Mouse (Mus musculus) neural tube, embryonic 14.5 days (tissue): ENCODE measurements at regions not wholly inside any gene's neighbourhood (a gene's known extent, or its start where the extent isn't known, plus 50 kb on each side); places are given as distances from the start of the nearest gene placed in this dataset.

ENCODE experiments used
- ATAC-seq: fragments of 200-750 bp; cut with Nextera tagmentation; 2 replicates; pipeline ENCODE4 v1.8.0; 2017; ENCODE audit warnings: low read depth, mild to moderate bottlenecking, moderate TSS enrichment, moderate library complexity
- H3K27ac ChIP-seq: fragments of 300-500 bp; sonication (generic); 2 replicates; pipeline ENCODE4 v1.5.1; 2014; ENCODE audit warnings: low read depth, mild to moderate bottlenecking, control low read depth, low read length, moderate library complexity, mixed read lengths
- H3K27me3 ChIP-seq: fragments of 300-500 bp; sonication (generic); 2 replicates; pipeline ENCODE4 v1.6.1; 2014; ENCODE audit warnings: low read length; ENCODE audit not compliant: control insufficient read depth, insufficient read depth
- H3K36me3 ChIP-seq: fragments of 300-500 bp; sonication (generic); 2 replicates; pipeline ENCODE4 v1.6.1; 2014; ENCODE audit warnings: low read length, mixed read lengths; ENCODE audit not compliant: control insufficient read depth, insufficient read depth
- H3K4me1 ChIP-seq: fragments of 300-500 bp; sonication (generic); 2 replicates; pipeline ENCODE4 v1.6.1; 2014; ENCODE audit warnings: low read length; ENCODE audit not compliant: control insufficient read depth, insufficient read depth
- H3K4me2 ChIP-seq: fragments of 300-500 bp; sonication (generic); 2 replicates; pipeline ENCODE4 v1.6.1; 2014; ENCODE audit warnings: mild to moderate bottlenecking, low read depth, low read length, control low read depth
- H3K4me3 ChIP-seq: fragments of 300-500 bp; sonication (generic); 2 replicates; pipeline ENCODE4 v1.5.1; 2014; ENCODE audit warnings: low read depth, low read length, control low read depth, mixed read lengths
- H3K9ac ChIP-seq: fragments of 300-500 bp; sonication (generic); replicated peaks from 2 replicates; pipeline ENCODE4 v1.6.1; 2014; ENCODE audit warnings: low read depth, mild to moderate bottlenecking, control low read depth, low read length, mixed read lengths
- H3K9me3 ChIP-seq: fragments of 300-500 bp; sonication (generic); 2 replicates; pipeline ENCODE4 v1.6.1; 2016; ENCODE audit warnings: low read length; ENCODE audit not compliant: control insufficient read depth
- WGBS: fragments of 180-500 bp; shearing (Covaris S2); extraction: QIAGEN DNeasy Blood & Tissue Kit; methylation state at CpG from one replicate; pipeline ENCODE4 v1.1.7; 2014; 5-methylcytosine and 5-hydroxymethylcytosine counted together

- no peaks in the 10 kb centered on the region for H3K9me3 ChIP-seq
- H3K27ac ChIP-seq = no peak overlapping the region
- no peak overlapping the region for H3K4me3 ChIP-seq
- H3K4me2 ChIP-seq = no peak overlapping the region
- WGBS = 86% methylated on average over 2 of the region's 2 CpGs
- H3K36me3 ChIP-seq = no peaks in the 10 kb centered on the region
- no peak overlapping the region for H3K9ac ChIP-seq
- no peak for ATAC-seq
- no peaks in the 10 kb centered on the region for H3K4me1 ChIP-seq
- no peaks in the 10 kb centered on the region for H3K27me3 ChIP-seq
Observed at GRCm38 (mm10) chr1:159398643-159399042, 124.9 kb upstream of the Tnr start.

GRCm38 (mm10) chr1:159406317-159406716 lies 117.3 kb upstream of the Tnr start:
- Histone ChIP-seq H3K4me3 (no peak overlapping the region), H3K27ac (no peak overlapping the region), H3K27me3 (no peaks in the 10 kb centered on the region), H3K36me3 (no peaks in the 10 kb centered on the region), H3K9me3 (no peaks in the 10 kb centered on the region), H3K4me2 (no peak overlapping the region), H3K4me1 (no peaks in the 10 kb centered on the region), H3K9ac (no peak overlapping the region)
- 78% methylated on average over 7 of the region's 7 CpGs for WGBS
- ATAC-seq = no peak

- no peaks in the 10 kb centered on the region for H3K36me3 ChIP-seq
Observed at GRCm38 (mm10) chr1:159406781-159407180, 116.8 kb upstream of the Tnr start.

GRCm38 (mm10) chr1:159413374-159413773 lies 110.2 kb upstream of the Tnr start:
- H3K27ac ChIP-seq = 0 out of 2 replicates have a peak overlapping the region, but pooled peaks have one; percentile 52
- no peak overlapping the region for H3K4me3 ChIP-seq
- no peak overlapping the region for H3K9ac ChIP-seq
- no peaks in the 10 kb centered on the region for H3K4me1 ChIP-seq
- no peaks in the 10 kb centered on the region for H3K27me3 ChIP-seq
- no peaks in the 10 kb centered on the region for H3K9me3 ChIP-seq
- peak; percentile 66; the same call in 1 of the 2 replicates for ATAC-seq
- WGBS = 19% methylated on average over 5 of the region's 5 CpGs
- H3K36me3 ChIP-seq = no peaks in the 10 kb centered on the region
- no peak overlapping the region for H3K4me2 ChIP-seq

More at GRCm38 (mm10) chr1:159406781-159407180, 116.8 kb upstream of the Tnr start:
- Histone ChIP-seq H3K4me3 (no peak overlapping the region), H3K9me3 (no peaks in the 10 kb centered on the region), H3K27me3 (no peaks in the 10 kb centered on the region), H3K4me1 (no peaks in the 10 kb centered on the region), H3K4me2 (no peak overlapping the region), H3K27ac (no peak overlapping the region), H3K9ac (no peak overlapping the region)
- no peak for ATAC-seq

GRCm38 (mm10) chr1:159415656-159416055 lies 107.9 kb upstream of the Tnr start:
- no peaks in the 10 kb centered on the region for H3K4me1 ChIP-seq
- H3K27ac ChIP-seq = no peak overlapping the region
- H3K36me3 ChIP-seq = no peaks in the 10 kb centered on the region
- WGBS = 28% methylated on average over 3 of the region's 3 CpGs
- H3K27me3 ChIP-seq = no peaks in the 10 kb centered on the region
- no peaks in the 10 kb centered on the region for H3K9me3 ChIP-seq
- H3K4me2 ChIP-seq = no peak overlapping the region
- ATAC-seq = peak; percentile 16; the same call in 1 of the 2 replicates
- H3K4me3 ChIP-seq = no peak overlapping the region
- no peak overlapping the region for H3K9ac ChIP-seq

GRCm38 (mm10) chr1:159417176-159417575 lies 106.4 kb upstream of the Tnr start:
- Histone ChIP-seq H3K36me3 (no peaks in the 10 kb centered on the region), H3K4me3 (no peak overlapping the region), H3K9me3 (no peaks in the 10 kb centered on the region), H3K9ac (no peak overlapping the region), H3K4me1 (no peaks in the 10 kb centered on the region), H3K4me2 (no peak overlapping the region), H3K27me3 (no peaks in the 10 kb centered on the region), H3K27ac (no peak overlapping the region)
- 75% methylated on average over 5 of the region's 5 CpGs for WGBS
- ATAC-seq = no peak

GRCm38 (mm10) chr1:159419301-159419965 lies 104.1 kb upstream of the Tnr start:
- Histone ChIP-seq H3K9ac (no peak overlapping the region), H3K4me3 (no peak overlapping the region), H3K9me3 (no peaks in the 10 kb centered on the region), H3K4me2 (no peak overlapping the region), H3K4me1 (no peaks in the 10 kb centered on the region), H3K27ac (no peak overlapping the region), H3K27me3 (no peaks in the 10 kb centered on the region), H3K36me3 (no peaks in the 10 kb centered on the region)
- ATAC-seq = no peak
- 57% methylated on average over 6 of the region's 7 CpGs for WGBS

GRCm38 (mm10) chr1:159420189-159420588 lies 103.4 kb upstream of the Tnr start:
- Histone ChIP-seq H3K9me3 (no peaks in the 10 kb centered on the region), H3K27me3 (no peaks in the 10 kb centered on the region), H3K4me2 (no peak overlapping the region), H3K27ac (no peak overlapping the region), H3K9ac (no peak overlapping the region), H3K4me3 (no peak overlapping the region), H3K4me1 (no peaks in the 10 kb centered on the region), H3K36me3 (no peaks in the 10 kb centered on the region)
- no peak for ATAC-seq
- 95% methylated on average over 5 of the region's 5 CpGs for WGBS

GRCm38 (mm10) chr1:159423694-159424093 lies 99.9 kb upstream of the Tnr start:
- H3K27ac ChIP-seq = no peak overlapping the region
- no peaks in the 10 kb centered on the region for H3K27me3 ChIP-seq
- H3K36me3 ChIP-seq = no peaks in the 10 kb centered on the region
- WGBS = 89% methylated on average over 5 of the region's 5 CpGs
- H3K4me3 ChIP-seq = no peak overlapping the region
- H3K4me2 ChIP-seq = no peak overlapping the region
- no peaks in the 10 kb centered on the region for H3K4me1 ChIP-seq
- ATAC-seq = no peak
- H3K9me3 ChIP-seq = no peaks in the 10 kb centered on the region
- no peak overlapping the region for H3K9ac ChIP-seq
